In the genomic region with DNA sequence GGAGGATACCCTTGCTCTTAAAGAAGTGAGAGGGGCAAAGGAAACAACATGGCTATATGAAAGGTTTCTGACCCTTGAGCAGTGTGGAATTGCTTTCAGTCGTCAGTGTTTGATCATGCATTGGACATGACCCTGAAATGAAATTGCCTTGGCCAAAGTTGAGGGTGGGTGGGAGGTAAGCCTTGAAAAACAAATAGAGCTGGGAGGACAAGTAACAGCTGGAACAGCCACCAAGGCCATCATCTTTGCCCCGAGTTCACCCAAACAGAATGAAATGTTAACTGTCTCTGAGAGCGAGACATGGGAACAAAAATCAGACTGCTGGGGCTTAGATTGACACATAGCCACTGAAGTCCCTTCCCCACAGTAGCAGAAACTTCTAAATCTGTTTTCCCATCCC, we compare ENCODE assay signal across 8 mouse cellular contexts.
DNase-seq lines count a peak whose midpoint lies in the region; ATAC-seq and TF ChIP-seq lines count a peak whose summit lies in the region.

No protein-coding gene starts in this region.

- H3K36me3 ChIP-seq in heart, postnatal 0 days (replicated peaks; ENCODE audit: control insufficient read depth, insufficient read depth, low read length): no peaks in the 10 kb centered on the region
- no peaks in the 10 kb centered on the region for H3K36me3 ChIP-seq in liver, embryonic 14.5 days (replicated peaks; ENCODE audit: control insufficient read depth, insufficient read depth, low read depth)
- H3K36me3 ChIP-seq in stomach, embryonic 16.5 days (ENCODE audit: control insufficient read depth, insufficient read depth, low read length): no peaks in the 10 kb centered on the region

- no peak overlapping the region for H3K9ac ChIP-seq in heart, postnatal 0 days (replicated peaks; ENCODE audit: low read depth, low read length)
- no peak overlapping the region for H3K9ac ChIP-seq in liver, embryonic 14.5 days (replicated peaks)
- H3K9ac ChIP-seq in stomach, embryonic 16.5 days (ENCODE audit: low read length): no peak overlapping the region

- no peak for TF ChIP-seq CTCF in layer of hippocampus, adult 2 months (conservative IDR thresholded peaks at IDR 0.05)
- TF ChIP-seq CTCF in heart, postnatal 0 days (IDR thresholded peaks at IDR 0.05; ENCODE audit: low read depth): no peak
- no peak for TF ChIP-seq CTCF in liver, embryonic 14.5 days (IDR thresholded peaks at IDR 0.05; ENCODE audit: low read depth)

- no peak for ATAC-seq in heart, postnatal 0 days (ENCODE audit: insufficient read depth, low read depth)
- no peak for ATAC-seq in liver, embryonic 14.5 days (ENCODE audit: insufficient read depth)
- ATAC-seq in stomach, embryonic 16.5 days (ENCODE audit: insufficient read depth, low FRiP score): no peak

- peak overlapping the region; percentile 67; the same call in 1 of the 2 replicates for H3K27ac ChIP-seq in layer of hippocampus, adult 2 months
- H3K27ac ChIP-seq in heart, postnatal 0 days (ENCODE audit: low read depth): no peak overlapping the region
- H3K27ac ChIP-seq in liver, embryonic 14.5 days: no peak overlapping the region
- H3K27ac ChIP-seq in stomach, embryonic 16.5 days (ENCODE audit: low read length): no peak overlapping the region

- H3K4me1 ChIP-seq in heart, postnatal 0 days (ENCODE audit: control insufficient read depth, insufficient read depth): no peaks in the 10 kb centered on the region
- H3K4me1 ChIP-seq in liver, embryonic 14.5 days (replicated peaks; ENCODE audit: control insufficient read depth in 2 of 2, insufficient read depth in 2 of 2, low read length in 1 of 2): no peaks in the 10 kb centered on the region
- H3K4me1 ChIP-seq in stomach, embryonic 16.5 days (ENCODE audit: control insufficient read depth, insufficient read depth, low read length): no peaks in the 10 kb centered on the region

- H3K4me2 ChIP-seq in heart, postnatal 0 days (ENCODE audit: low read depth, low read length): peak overlapping the region; percentile 67
- H3K4me2 ChIP-seq in liver, embryonic 14.5 days (ENCODE audit: low read depth): peak overlapping the region; percentile 63; the same call in 1 of the 2 replicates
- H3K4me2 ChIP-seq in stomach, embryonic 16.5 days (ENCODE audit: low read depth, low read length): peak overlapping the region; percentile 53

- H3K9me3 ChIP-seq in heart, postnatal 0 days (replicated peaks; ENCODE audit: control insufficient read depth, low read length): no peaks in the 10 kb centered on the region
- no peaks in the 10 kb centered on the region for H3K9me3 ChIP-seq in liver, embryonic 14.5 days (ENCODE audit: control insufficient read depth, low read length)
- H3K9me3 ChIP-seq in stomach, embryonic 16.5 days (replicated peaks; ENCODE audit: control insufficient read depth, low read length): no peaks in the 10 kb centered on the region

- no peak for TF ChIP-seq EP300 in heart, postnatal 0 days (IDR thresholded peaks at IDR 0.05; ENCODE audit: low read depth)
- TF ChIP-seq EP300 in liver, embryonic 14.5 days (IDR thresholded peaks at IDR 0.05; ENCODE audit: low read depth): no peak

- no peaks in the 10 kb centered on the region for H3K27me3 ChIP-seq in heart, postnatal 0 days (ENCODE audit: control insufficient read depth, insufficient read depth, low read length)
- H3K27me3 ChIP-seq in liver, embryonic 14.5 days (ENCODE audit: control insufficient read depth, insufficient read depth, low read length): no peaks in the 10 kb centered on the region
- H3K27me3 ChIP-seq in stomach, embryonic 16.5 days (ENCODE audit: control insufficient read depth, insufficient read depth, low read length): no peaks in the 10 kb centered on the region

- no peak for DNase-seq in layer of hippocampus, adult 2 months (ENCODE audit: low spot score in 2 of 2)
- DNase-seq in layer of hippocampus, adult 9-10 months (ENCODE audit: low spot score): no peak
- DNase-seq in heart, postnatal 0 days (ENCODE audit: low spot score): no peak
- no peak for DNase-seq in liver, embryonic 14.5 days (ENCODE audit: low read depth in 3 of 3, low spot score in 3 of 3)
- DNase-seq in cerebellum, postnatal 10 days: no peak
- no peak for DNase-seq in cerebellum, adult 9-10 months
- no peak for DNase-seq in Muller cell, postnatal 12 days (ENCODE audit: inconsistent ontology term)

- 61% methylated on average over 3 of the region's 3 CpGs for WGBS in heart, postnatal 0 days
- 51% methylated on average over 3 of the region's 3 CpGs for WGBS in liver, embryonic 14.5 days (ENCODE audit: insufficient replicate concordance)
- WGBS in stomach, embryonic 16.5 days: 54% methylated on average over 3 of the region's 3 CpGs

- peak overlapping the region; percentile 48 for H3K4me3 ChIP-seq in layer of hippocampus, adult 2 months
- H3K4me3 ChIP-seq in heart, postnatal 0 days (ENCODE audit: low read depth, low read length): peak overlapping the region; percentile 65
- H3K4me3 ChIP-seq in liver, embryonic 14.5 days (ENCODE audit: insufficient read depth in 1 of 2, low read depth in 2 of 2, low read length in 2 of 2): 0 out of 4 replicates have a peak overlapping the region, but pooled peaks of 1 of the 2 experiments have one; percentile 13
- peak overlapping the region; percentile 65 for H3K4me3 ChIP-seq in stomach, embryonic 16.5 days (replicated peaks; ENCODE audit: low read length)
